Mouse (Mus musculus) brown adipose tissue, adult 24 weeks (tissue): ENCODE measurements around the gene Msi2. TPM values are rescaled to one million over a fixed set of nuclear protein-coding genes. Genes with fewer than 3 reads are reported as not detected.
A peak's percentile ranks its signal among the peaks of the same experiment; 100 is the strongest.

ENCODE experiments used
- H3K27ac ChIP-seq: fragments of 200-500 bp; replicated peaks from 2 replicates; pipeline ENCODE4 v1.5.1; 2012; ENCODE audit warnings: low read depth, mild to moderate bottlenecking, low read length
- H3K4me1 ChIP-seq: fragments of 200-500 bp; 2 replicates; pipeline ENCODE4 v1.6.1; 2012; ENCODE audit warnings: low read length, mixed read lengths; ENCODE audit not compliant: control insufficient read depth, insufficient read depth, insufficient read length
- H3K4me3 ChIP-seq: fragments of 200-500 bp; 2 replicates; pipeline ENCODE4 v1.5.1; 2012; ENCODE audit warnings: low read depth, mild to moderate bottlenecking, low read length, moderate library complexity; ENCODE audit not compliant: insufficient read depth
- polyA plus RNA-seq: library from polyadenylated mRNA; stranded (reverse); fragments of >200 nt; gene quantifications from 2 replicates; pipeline ENCODE4 v1.2.4, GENCODE M21; 2012; ENCODE audit not compliant: missing spikeins, insufficient read depth, insufficient read length

The Msi2 gene
- polyA plus RNA-seq, 1 experiment, result 57.2 TPM

DNA sequence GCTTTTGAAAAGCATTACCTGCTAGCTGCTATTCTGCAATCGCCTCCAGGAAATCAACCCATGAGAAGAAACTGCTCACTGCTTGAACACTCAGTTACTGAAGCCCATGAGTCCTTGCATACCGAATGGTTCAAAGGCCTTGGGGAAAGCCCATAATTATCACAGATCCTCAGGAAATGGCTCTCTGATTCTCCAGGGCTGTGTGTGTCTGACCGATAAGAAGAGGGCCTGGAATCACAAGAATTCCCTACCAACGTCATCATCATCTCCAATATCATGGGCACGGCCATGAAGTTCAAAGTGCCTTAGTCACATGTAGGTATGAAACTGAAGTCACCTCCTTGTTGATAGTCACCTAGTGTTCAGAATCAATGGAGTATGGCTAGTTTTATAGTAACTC is 196.2 kb downstream of the Msi2 start:
- Histone ChIP-seq H3K4me3 (no peak overlapping the region), H3K27ac (no peak overlapping the region), H3K4me1 (peaks cover 27% of the 10 kb centered on the region)

DNA sequence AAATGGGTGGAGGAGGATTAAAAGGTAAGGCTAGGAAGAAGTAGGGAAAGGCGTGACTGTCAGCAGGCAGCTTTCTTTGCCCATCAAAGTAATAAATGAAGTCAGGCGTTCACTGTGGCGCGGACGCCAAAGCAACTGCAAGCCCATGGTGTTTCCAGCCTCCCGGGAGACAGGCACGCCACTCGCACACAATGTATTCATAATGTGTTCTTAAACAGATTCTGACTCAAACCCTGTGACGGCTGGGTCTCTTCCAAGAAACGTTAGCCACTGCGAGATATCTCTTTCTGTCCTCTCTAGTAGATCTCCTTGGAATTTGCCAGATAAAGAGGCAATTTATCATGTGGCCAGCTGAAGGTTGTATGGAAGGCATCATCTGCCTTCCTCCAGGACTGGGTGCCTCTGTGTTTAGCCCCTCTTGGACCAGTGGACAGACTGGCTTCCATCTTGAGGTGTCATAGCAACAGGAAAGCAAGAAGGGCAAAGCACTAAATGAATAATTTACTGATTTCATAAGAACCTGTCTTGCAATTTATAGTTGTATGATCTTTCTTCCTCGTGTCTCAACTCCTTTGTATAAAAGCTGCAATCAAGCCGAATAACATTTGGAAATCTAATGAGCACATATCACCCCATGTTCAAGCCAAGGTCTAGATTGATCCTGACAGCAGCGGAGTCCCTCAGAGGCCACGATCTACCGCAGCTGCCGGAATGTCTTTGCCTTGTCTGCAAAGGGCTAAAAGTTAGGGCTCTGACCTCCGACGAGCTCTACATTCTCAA is 197.2 kb downstream of the Msi2 start:
- no peak overlapping the region for H3K4me3 ChIP-seq
- no peak overlapping the region for H3K27ac ChIP-seq
- H3K4me1 ChIP-seq, result peaks cover 26% of the 10 kb centered on the region

DNA sequence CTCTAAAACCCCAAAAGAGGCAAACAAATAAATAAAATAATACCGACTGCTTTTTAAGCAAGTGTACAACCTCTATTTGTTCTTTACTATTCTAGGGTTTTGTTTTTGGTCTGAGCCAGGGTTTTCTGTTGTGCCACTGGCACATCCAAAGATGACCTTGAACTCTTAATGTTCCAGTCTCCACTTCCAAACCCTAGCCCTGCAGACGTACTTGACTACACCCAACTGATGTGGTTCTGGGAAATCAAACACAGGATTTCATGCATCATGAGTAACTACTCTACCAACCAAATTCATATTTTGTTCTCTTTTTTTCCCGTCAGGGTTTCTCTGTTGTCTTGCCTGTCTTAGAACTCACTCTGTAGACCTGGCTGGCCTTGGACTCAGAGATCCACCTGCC is 200.0 kb downstream of the Msi2 start:
- H3K4me3 ChIP-seq, result no peak overlapping the region
- H3K27ac ChIP-seq, result no peak overlapping the region
- H3K4me1 ChIP-seq, result peaks cover 26% of the 10 kb centered on the region

DNA sequence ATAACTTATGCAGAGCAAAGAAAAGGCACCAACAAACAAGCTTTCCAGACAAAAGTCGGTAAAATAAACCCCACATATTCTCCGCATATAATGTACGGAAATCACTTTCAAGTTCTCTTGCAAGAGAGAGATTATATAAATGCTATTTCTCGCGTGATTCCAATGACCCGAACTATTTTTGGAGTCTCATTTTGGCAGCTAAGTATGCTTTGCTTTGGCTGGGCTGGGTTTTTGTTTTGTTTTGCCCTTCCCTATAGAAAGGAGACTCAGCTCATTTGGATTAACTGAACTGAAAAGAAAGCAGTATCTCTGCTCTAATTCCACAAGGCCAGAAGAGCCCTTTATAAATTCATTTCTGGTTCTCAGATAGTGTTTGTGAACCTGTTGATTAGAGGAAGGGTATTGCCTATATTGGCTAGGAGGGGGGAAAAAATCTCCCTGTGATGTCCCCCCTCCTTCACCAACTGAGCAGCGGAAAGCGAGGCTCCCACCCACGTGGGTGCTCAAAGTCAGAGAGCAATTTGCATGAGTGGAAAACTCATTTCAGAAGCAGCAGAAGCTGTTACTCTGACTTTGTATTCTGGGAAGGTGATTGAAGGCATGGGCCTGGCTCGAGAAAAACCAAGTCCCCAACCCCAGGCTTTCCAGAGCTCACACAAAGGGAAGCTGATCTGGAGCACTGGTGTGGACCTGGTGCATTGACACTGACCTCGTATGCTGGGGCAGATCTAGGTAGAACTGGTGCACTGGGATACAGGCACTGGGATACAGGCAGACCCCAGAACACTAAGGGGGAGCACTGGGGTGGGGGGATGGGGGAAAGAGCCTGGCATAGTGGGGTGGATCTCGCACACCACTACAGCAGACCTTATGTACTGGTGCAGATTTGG is 201.5 kb downstream of the Msi2 start:
- Histone ChIP-seq H3K27ac (peak overlapping the region; percentile 48), H3K4me1 (peaks cover 30% of the 10 kb centered on the region), H3K4me3 (no peak overlapping the region)

DNA sequence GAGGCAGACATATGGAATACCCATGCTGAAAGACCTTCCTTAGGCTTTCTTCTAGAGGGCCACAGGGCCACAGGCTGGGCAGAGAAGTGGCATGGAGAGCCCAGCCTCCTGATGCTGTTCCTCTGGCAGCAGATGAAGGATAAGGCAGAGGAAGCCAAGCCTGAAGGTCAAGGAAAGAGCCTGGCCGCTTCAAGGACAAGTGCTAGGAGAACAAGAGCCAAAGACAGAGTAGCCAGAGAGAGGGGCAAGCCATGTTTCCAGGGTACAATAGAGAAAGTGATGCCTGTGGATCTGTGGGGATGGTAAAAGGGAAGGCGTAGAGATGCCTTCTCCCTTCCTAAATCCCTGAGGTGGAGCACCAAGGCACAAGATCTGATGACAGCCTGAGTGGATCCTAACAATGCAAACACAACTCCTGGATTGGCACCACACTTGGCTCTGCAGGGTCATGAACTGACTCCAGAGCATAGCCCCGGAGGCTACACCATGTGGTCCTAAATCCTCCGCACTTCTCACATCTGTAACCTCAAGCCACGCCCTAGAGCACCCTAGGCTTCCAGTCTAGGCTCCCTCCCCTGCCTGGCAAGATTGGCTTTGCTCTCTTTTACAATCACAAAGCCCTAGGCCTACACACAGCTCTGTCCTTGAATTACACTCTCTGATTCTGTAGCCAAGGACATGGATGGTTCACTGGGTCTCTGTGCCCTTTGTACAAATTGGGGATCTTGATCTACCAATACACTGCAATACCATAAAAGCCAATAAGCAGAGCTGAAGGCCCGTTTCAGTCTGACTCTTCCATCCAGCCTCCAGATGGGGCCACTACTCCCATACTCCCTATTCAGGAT is 202.4 kb downstream of the Msi2 start:
- Histone ChIP-seq H3K4me1 (peaks cover 30% of the 10 kb centered on the region), H3K27ac (peak overlapping the region; percentile 48), H3K4me3 (no peak overlapping the region)

- Histone ChIP-seq H3K4me1 (peaks cover 30% of the 10 kb centered on the region), H3K27ac (no peak overlapping the region)
Observed at GRCm38 (mm10) chr11:88515267-88515666, 203.0 kb downstream of the Msi2 start.

GRCm38 (mm10) chr11:88514151-88514926 is 204.0 kb downstream of the Msi2 start:
- peak overlapping the region; percentile 19; the same call in 1 of the 2 replicates for H3K27ac ChIP-seq

More at GRCm38 (mm10) chr11:88515267-88515666, 203.0 kb downstream of the Msi2 start:
- H3K4me3 ChIP-seq, result no peak overlapping the region

GRCm38 (mm10) chr11:88512580-88512979 is 205.7 kb downstream of the Msi2 start:
- Histone ChIP-seq H3K4me3 (no peak overlapping the region), H3K4me1 (peaks cover 30% of the 10 kb centered on the region), H3K27ac (no peak overlapping the region)

More at GRCm38 (mm10) chr11:88514151-88514926, 204.0 kb downstream of the Msi2 start:
- Histone ChIP-seq H3K4me3 (no peak overlapping the region), H3K4me1 (peaks cover 30% of the 10 kb centered on the region)

DNA sequence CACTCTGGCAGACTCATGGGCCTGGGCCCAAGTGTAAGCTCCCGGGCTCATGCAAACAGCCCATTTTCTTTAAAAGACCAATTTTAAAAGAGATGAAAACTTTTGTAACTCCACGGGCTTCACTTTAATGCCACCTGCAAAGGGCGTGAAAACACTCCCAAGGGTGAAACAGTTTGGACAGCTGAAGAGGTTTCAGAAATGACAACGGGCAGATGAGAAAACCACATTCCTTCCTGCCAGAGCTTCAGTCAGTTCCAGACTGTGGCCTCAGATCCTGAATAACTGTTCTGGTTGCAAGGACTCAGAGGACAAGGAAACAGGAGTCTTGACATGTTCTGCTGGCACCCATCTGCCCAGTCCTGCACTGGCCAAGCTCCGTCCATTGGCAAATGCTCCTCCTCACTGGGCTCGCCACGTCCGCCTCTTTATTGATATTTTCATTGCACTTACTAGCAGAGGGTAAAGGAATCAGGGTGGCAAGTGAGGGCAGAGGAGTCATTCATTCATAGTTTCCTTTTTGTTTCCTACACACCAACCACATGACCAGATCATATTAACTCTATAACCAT is 207.9 kb downstream of the Msi2 start:
- H3K4me1 ChIP-seq, result peaks cover 17% of the 10 kb centered on the region
- no peak overlapping the region for H3K27ac ChIP-seq
- no peak overlapping the region for H3K4me3 ChIP-seq

- H3K4me1 ChIP-seq, result peaks cover 9% of the 10 kb centered on the region
- H3K4me3 ChIP-seq, result no peak overlapping the region
- H3K27ac ChIP-seq, result no peak overlapping the region
Observed at GRCm38 (mm10) chr11:88509464-88509863, 208.8 kb downstream of the Msi2 start.

- Histone ChIP-seq H3K4me3 (no peak overlapping the region), H3K4me1 (peaks cover 3% of the 10 kb centered on the region; the same call in 1 of the 2 replicates), H3K27ac (no peak overlapping the region)
Observed at GRCm38 (mm10) chr11:88508133-88508532, 210.2 kb downstream of the Msi2 start.

- Histone ChIP-seq H3K27ac (no peak overlapping the region), H3K4me3 (no peak overlapping the region), H3K4me1 (no peaks in the 10 kb centered on the region)
Observed at GRCm38 (mm10) chr11:88506544-88507419, 211.5 kb downstream of the Msi2 start.

DNA sequence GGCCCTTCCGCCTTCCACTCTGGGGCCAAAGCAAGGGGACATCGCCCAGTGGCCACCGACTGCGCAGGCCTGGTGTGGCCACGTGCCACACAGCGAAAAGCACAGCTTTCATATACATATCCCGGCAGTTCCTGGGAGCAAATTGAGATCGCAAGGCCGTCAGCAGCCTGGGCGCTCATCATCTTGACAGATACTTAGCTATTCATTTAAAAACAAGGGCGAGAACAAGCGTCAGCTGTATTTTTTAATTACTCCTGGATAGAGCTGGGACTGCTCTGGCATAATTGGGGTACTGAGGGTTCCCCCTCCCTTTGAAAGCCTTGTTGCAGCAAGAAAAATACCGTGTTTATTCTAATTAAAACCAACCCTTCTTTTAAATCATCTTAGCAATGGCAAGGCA is 212.2 kb downstream of the Msi2 start:
- H3K4me1 ChIP-seq, result no peaks in the 10 kb centered on the region
- H3K4me3 ChIP-seq, result no peak overlapping the region
- no peak overlapping the region for H3K27ac ChIP-seq
